ENCODE assay signal across 9 mouse cellular contexts in genomic region chr16:21727897-21728364, GRCm38 (mm10). TPM values are rescaled to one million over a fixed set of nuclear protein-coding genes. Genes with fewer than 3 reads are reported as not detected.
DNase-seq lines count a peak whose midpoint lies in the region; ATAC-seq and TF ChIP-seq lines count a peak whose summit lies in the region.
"Had no signal": no experiment of that assay in that cellular context is flagged by ENCODE, and none has a peak within 500 bp of the region (broad histone marks: within the 10 kb centered on the region; RNA-seq: fewer than 3 reads in every experiment).

No protein-coding gene starts in this region.

- DNase-seq in CD8-positive naive resting alpha-beta T cell, adult 2 months (ENCODE audit: low read depth in 2 of 2, low spot score in 2 of 2): peak; percentile 60 to 64
- peak; percentile 91 for DNase-seq in brain, embryonic 14.5 days (ENCODE audit: low read depth)
- DNase-seq in kidney, postnatal 10 days: peak; percentile 87
- peak; percentile 15 for DNase-seq in liver, embryonic 13.5 days
- peak; percentile 36 for DNase-seq in testis, postnatal 14 days (ENCODE audit: low spot score)

- no peak for ATAC-seq in heart, embryonic 12.5 days (ENCODE audit: insufficient number of reproducible peaks, low FRiP score)
- ATAC-seq in liver, embryonic 13.5 days (ENCODE audit: low read depth): no peak
- peak; percentile 23; the same call in 1 of the 2 replicates for ATAC-seq in neural tube, embryonic 13.5 days (ENCODE audit: low read depth)

- no peak for TF ChIP-seq POLR2A in brain, embryonic 14.5 days (IDR thresholded peaks at IDR 0.05; ENCODE audit: borderline replicate concordance, extremely low read depth, insufficient read depth, insufficient read length, poor library complexity, severe bottlenecking)

- H3K9me3 ChIP-seq in erythroblast, embryonic 14.5 days (ENCODE audit: control insufficient read depth, low read length): no peaks in the 10 kb centered on the region
- H3K9me3 ChIP-seq in heart, embryonic 12.5 days (replicated peaks): no peaks in the 10 kb centered on the region
- no peaks in the 10 kb centered on the region for H3K9me3 ChIP-seq in liver, embryonic 13.5 days (replicated peaks)
- H3K9me3 ChIP-seq in neural tube, embryonic 13.5 days: no peaks in the 10 kb centered on the region

- WGBS in heart, embryonic 12.5 days: 47% methylated on average over 10 of the region's 10 CpGs
- WGBS in liver, embryonic 13.5 days (ENCODE audit: insufficient replicate concordance): 42% methylated on average over 10 of the region's 10 CpGs
- 30% methylated on average over 10 of the region's 10 CpGs for WGBS in neural tube, embryonic 13.5 days

- no peak overlapping the region for H3K9ac ChIP-seq in heart, embryonic 12.5 days
- no peak overlapping the region for H3K9ac ChIP-seq in liver, embryonic 13.5 days
- H3K9ac ChIP-seq in neural tube, embryonic 13.5 days: peak overlapping the region; percentile 38; the same call in 1 of the 2 replicates

- H3K4me3 ChIP-seq in erythroblast, embryonic 14.5 days (replicated peaks): peak overlapping the region; percentile 45
- H3K4me3 ChIP-seq in heart, embryonic 12.5 days: peak overlapping the region; percentile 33
- peak overlapping the region; percentile 30; the same call in 1 of the 2 replicates for H3K4me3 ChIP-seq in liver, embryonic 13.5 days (replicated peaks)
- peak overlapping the region; percentile 27 for H3K4me3 ChIP-seq in neural tube, embryonic 13.5 days

- peak; percentile 52; the same call in 1 of the 2 replicates for TF ChIP-seq CTCF in brain, embryonic 14.5 days (IDR thresholded peaks at IDR 0.05; ENCODE audit: borderline replicate concordance, extremely low read depth, insufficient read depth, insufficient read length)

- H3K4me1 ChIP-seq in erythroblast, embryonic 14.5 days (ENCODE audit: control insufficient read depth): peaks cover 2% of the 10 kb centered on the region; the same call in 1 of the 2 replicates
- H3K4me1 ChIP-seq in heart, embryonic 12.5 days (replicated peaks): no peaks in the 10 kb centered on the region
- no peaks in the 10 kb centered on the region for H3K4me1 ChIP-seq in liver, embryonic 13.5 days (replicated peaks)
- H3K4me1 ChIP-seq in neural tube, embryonic 13.5 days (replicated peaks): no peaks in the 10 kb centered on the region

- H3K27me3 ChIP-seq in erythroblast, embryonic 14.5 days (ENCODE audit: control insufficient read depth): peaks cover under 1% of the 10 kb centered on the region; the same call in 1 of the 2 replicates
- H3K27me3 ChIP-seq in heart, embryonic 12.5 days (replicated peaks): 0 out of 2 replicates have a peak, but pooled peaks cover 8% of the 10 kb centered on the region
- no peaks in the 10 kb centered on the region for H3K27me3 ChIP-seq in liver, embryonic 13.5 days
- no peaks in the 10 kb centered on the region for H3K27me3 ChIP-seq in neural tube, embryonic 13.5 days

- no peaks in the 10 kb centered on the region for H3K36me3 ChIP-seq in erythroblast, embryonic 14.5 days (ENCODE audit: control insufficient read depth)
- no peaks in the 10 kb centered on the region for H3K36me3 ChIP-seq in heart, embryonic 12.5 days
- H3K36me3 ChIP-seq in liver, embryonic 13.5 days: no peaks in the 10 kb centered on the region
- H3K36me3 ChIP-seq in neural tube, embryonic 13.5 days: no peaks in the 10 kb centered on the region

- H3K27ac ChIP-seq in heart, embryonic 12.5 days (ENCODE audit: poor library complexity, severe bottlenecking): no peak overlapping the region
- no peak overlapping the region for H3K27ac ChIP-seq in liver, embryonic 13.5 days
- no peak overlapping the region for H3K27ac ChIP-seq in neural tube, embryonic 13.5 days (replicated peaks)
- H3K27ac ChIP-seq: macrophage had no signal

- H3K4me2 ChIP-seq in heart, embryonic 12.5 days: peak overlapping the region; percentile 56
- peak overlapping the region; percentile 21 for H3K4me2 ChIP-seq in liver, embryonic 13.5 days
- peak overlapping the region; percentile 44 for H3K4me2 ChIP-seq in neural tube, embryonic 13.5 days

RNA-seq across cellular contexts. Expression of gene 2510009E07Rik, which starts 33.5 kb away (rescaled TPM):
- polyA plus RNA-seq in brain, embryonic 14.5 days (2012; rRNA removed): 36.0 and 57.0 TPM in 2 replicates
- not detected in 2 replicates for polyA plus RNA-seq in erythroblast, embryonic 14.5 days (2012)
- 26.7 and 26.8 TPM in 2 replicates for polyA plus RNA-seq in heart, embryonic 12.5 days (2016; fragmentation: Nextera tagmentation; extraction: Ambion mirVana)
- 2.6 and 3.7 TPM in 2 replicates for polyA plus RNA-seq in liver, embryonic 13.5 days (2015; fragmentation: Nextera tagmentation; extraction: Ambion mirVana)
- polyA plus RNA-seq in neural tube, embryonic 13.5 days (2015; fragmentation: Nextera tagmentation; extraction: Ambion mirVana): 54.0 and 56.5 TPM in 2 replicates

RNA-seq across cellular contexts. Expression of gene Ehhadh, which starts 59.7 kb away (rescaled TPM):
- 1.5 and 1.9 TPM in 2 replicates for polyA plus RNA-seq in brain, embryonic 14.5 days (2012; rRNA removed)
- 0.05 and 0.13 TPM in 2 replicates for polyA plus RNA-seq in erythroblast, embryonic 14.5 days (2012)
- 3.0 and 3.4 TPM in 2 replicates for polyA plus RNA-seq in heart, embryonic 12.5 days (2016; fragmentation: Nextera tagmentation; extraction: Ambion mirVana)
- 5.9 and 6.4 TPM in 2 replicates for polyA plus RNA-seq in liver, embryonic 13.5 days (2015; fragmentation: Nextera tagmentation; extraction: Ambion mirVana)
- 1.5 and 1.8 TPM in 2 replicates for polyA plus RNA-seq in neural tube, embryonic 13.5 days (2015; fragmentation: Nextera tagmentation; extraction: Ambion mirVana)

Comparison
In these comparisons a context has a peak if more than half of its experiments do, and no peak if none do; other contexts are left out.
1. DNase-seq: peak in every context shown above with its lines; median percentile 91 in brain, embryonic 14.5 days; 87 in kidney, postnatal 10 days; 62 in CD8-positive naive resting alpha-beta T cell, adult 2 months; 36 in testis, postnatal 14 days; 15 in liver, embryonic 13.5 days.